Comparison of ENCODE assay signal across 8 mouse cellular contexts in genomic region chr14:21500154-21501047, GRCm38 (mm10). TPM values are rescaled to one million over a fixed set of nuclear protein-coding genes. Genes with fewer than 3 reads are reported as not detected.
DNase-seq lines count a peak whose midpoint lies in the region; ATAC-seq lines count a peak whose summit lies in the region.

No protein-coding gene starts in this region.

- peak overlapping the region; percentile 86 for H3K4me3 ChIP-seq in heart, embryonic 10.5 days
- H3K4me3 ChIP-seq in kidney, embryonic 15.5 days (replicated peaks), result peak overlapping the region; percentile 89

- H3K9me3 ChIP-seq in heart, embryonic 10.5 days, result no peaks in the 10 kb centered on the region
- no peaks in the 10 kb centered on the region for H3K9me3 ChIP-seq in kidney, embryonic 15.5 days (replicated peaks)

- H3K27me3 ChIP-seq in heart, embryonic 10.5 days (ENCODE audit: insufficient read depth, poor library complexity, severe bottlenecking), result no peaks in the 10 kb centered on the region
- no peaks in the 10 kb centered on the region for H3K27me3 ChIP-seq in kidney, embryonic 15.5 days

- peak overlapping the region; percentile 89 for H3K4me2 ChIP-seq in kidney, embryonic 15.5 days

- H3K4me1 ChIP-seq in heart, embryonic 10.5 days, result peaks cover 49% of the 10 kb centered on the region
- H3K4me1 ChIP-seq in kidney, embryonic 15.5 days, result peaks cover 51% of the 10 kb centered on the region

- peak; percentile 97 to 99 for DNase-seq in B cell, adult 2 months
- DNase-seq in brain, adult 2 months (ENCODE audit: low read depth, low spot score), result peak; percentile 100
- peak; percentile 100 for DNase-seq in heart, embryonic 10.5 days (ENCODE audit: low spot score)
- peak; percentile 99 for DNase-seq in liver
- peak; percentile 98 to 99 for DNase-seq in spleen, postnatal 4 days (ENCODE audit: low spot score in 2 of 2)

- H3K27ac ChIP-seq in heart, embryonic 10.5 days, result peak overlapping the region; percentile 96
- peak overlapping the region; percentile 99 for H3K27ac ChIP-seq in kidney, embryonic 15.5 days

- H3K9ac ChIP-seq in kidney, embryonic 15.5 days, result peak overlapping the region; percentile 90

- H3K36me3 ChIP-seq in heart, embryonic 10.5 days, result no peaks in the 10 kb centered on the region
- no peaks in the 10 kb centered on the region for H3K36me3 ChIP-seq in kidney, embryonic 15.5 days

- under 1% methylated on average over 71 of the region's 75 CpGs for WGBS in heart, embryonic 10.5 days
- under 1% methylated on average over 75 of the region's 75 CpGs for WGBS in kidney, embryonic 15.5 days

- ATAC-seq in erythroblast, adult 5-6 weeks (replicated peaks; ENCODE audit: low FRiP score, poor library complexity, severe bottlenecking), result peak; percentile 94
- ATAC-seq in kidney, embryonic 15.5 days (replicated peaks; ENCODE audit: low FRiP score), result peak; percentile 96
- ATAC-seq in monocyte, adult 5-6 weeks (replicated peaks; ENCODE audit: insufficient number of reproducible peaks, low FRiP score, low TSS enrichment, poor library complexity, severe bottlenecking), result peak; percentile 94

RNA-seq across cellular contexts. Expression of gene Kat6b, which starts 19.2 kb away (rescaled TPM):
- total RNA-seq in erythroblast, adult 5-6 weeks (2015; ENCODE audit: low replicate concordance), result 6.3 and 6.9 TPM in 2 replicates
- total RNA-seq in erythroblast, adult 5-6 weeks (2017; ENCODE audit: low replicate concordance), result 7.4 and 10.6 TPM in 2 replicates
- 9.3 and 11.1 TPM in 2 replicates for polyA plus RNA-seq in heart, embryonic 10.5 days (2016; fragmentation: Nextera tagmentation; extraction: Ambion mirVana)
- polyA plus RNA-seq in kidney, embryonic 15.5 days (2015; fragmentation: Nextera tagmentation; extraction: Ambion mirVana), result 13.8 and 15.7 TPM in 2 replicates
- total RNA-seq in monocyte, adult 5-6 weeks (2017), result 15.1 to 22.6 TPM (median 15.1 TPM) in 3 replicates

Comparison
In these comparisons a context has a peak if more than half of its experiments do, and no peak if none do; other contexts are left out.
1. Peak in every context shown above with its lines: DNase-seq, ATAC-seq, H3K4me3 ChIP-seq and H3K27ac ChIP-seq.